Mouse (Mus musculus): ENCODE data around the gene Cda.

DNA sequence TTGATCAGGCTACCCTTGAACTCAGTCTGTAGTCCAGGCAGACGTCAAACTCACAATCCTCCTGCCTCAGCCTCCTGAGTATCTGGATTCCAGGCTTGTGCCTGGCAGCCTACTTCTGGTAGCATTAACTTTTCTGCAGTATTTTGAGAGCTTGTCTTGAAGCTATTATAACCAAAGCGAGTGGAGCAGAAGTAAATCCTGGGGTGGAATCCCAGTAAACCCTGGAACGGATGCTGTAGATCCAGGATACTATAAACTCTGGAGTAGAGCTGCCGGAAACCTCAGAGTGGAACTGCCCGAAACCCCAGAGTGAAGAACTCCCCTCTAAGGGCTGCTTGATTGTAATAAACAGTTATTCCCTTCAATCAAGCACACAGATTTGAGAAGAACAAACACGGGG is 9.7 kb upstream of the Cda start:
- TF ChIP-seq POLR2A (IDR thresholded peaks at IDR 0.05; ENCODE audit: extremely low read depth, insufficient read depth, low read length) (no peak), CTCF (IDR thresholded peaks at IDR 0.05; ENCODE audit: extremely low read depth, insufficient read depth, low read length) (no peak)
